Mouse (Mus musculus) heart, adult 2 months (tissue): ENCODE data around the gene Paxbp1. TPM values are rescaled to one million over a fixed set of nuclear protein-coding genes. Genes with fewer than 3 reads are reported as not detected.
A peak's percentile ranks its signal among the peaks of the same experiment; 100 is the strongest.

Source experiments
- DNase-seq, 2 experiments: peaks; one replicate each; pipeline ENCODE4 v3.0.0; 2021
- H3K27ac ChIP-seq: fragments of 200-600 bp; 2 replicates; pipeline ENCODE4 v1.8.1; 2022
- H3K27me3 ChIP-seq: fragments of 200-500 bp; 2 replicates; pipeline ENCODE4 v1.6.1; 2012; ENCODE audit warnings: mild to moderate bottlenecking, low read length, inconsistent platforms, mixed read lengths; ENCODE audit not compliant: control insufficient read depth, insufficient read depth
- H3K36me3 ChIP-seq: fragments of 200-500 bp; 2 replicates; pipeline ENCODE4 v1.6.1; 2012; ENCODE audit warnings: low read length, inconsistent platforms; ENCODE audit not compliant: control insufficient read depth, insufficient read depth
- H3K4me1 ChIP-seq: fragments of 200-500 bp; 2 replicates; pipeline ENCODE4 v1.6.1; 2011; ENCODE audit warnings: low read length; ENCODE audit not compliant: control insufficient read depth, insufficient read depth
- H3K4me3 ChIP-seq: fragments of 200-600 bp; 2 replicates; pipeline ENCODE4 v1.8.1; 2022
- H3K79me2 ChIP-seq: fragments of 200-500 bp; replicated peaks from 2 replicates; pipeline ENCODE4 v1.6.1; 2012; ENCODE audit warnings: mild to moderate bottlenecking, inconsistent platforms, low read length, moderate library complexity, mixed read lengths; ENCODE audit not compliant: control insufficient read depth, insufficient read depth
- H3K9ac ChIP-seq: fragments of 200-500 bp; 2 replicates; pipeline ENCODE4 v1.6.1; 2012; ENCODE audit warnings: low read depth, mild to moderate bottlenecking, control low read depth, inconsistent platforms, low read length, mixed read lengths
- CTCF ChIP-seq: fragments of 200-600 bp; IDR thresholded peaks from 2 replicates; pipeline ENCODE4 v1.8.1; 2022; ENCODE audit warnings: antibody characterized with exemption, mild to moderate bottlenecking, moderate library complexity
- EP300 ChIP-seq: fragments of 200-500 bp; IDR thresholded peaks from 2 replicates; pipeline ENCODE4 v1.6.1; 2011; ENCODE audit warnings: low read depth, low read length, control low read depth; ENCODE audit not compliant: insufficient read depth
- POLR2A ChIP-seq: fragments of 200-500 bp; IDR thresholded peaks from 2 replicates; pipeline ENCODE4 v1.6.1; 2011; ENCODE audit warnings: mild to moderate bottlenecking, low read depth, low read length, control low read depth; ENCODE audit not compliant: insufficient read depth
- WGBS: fragments of 180-500 bp; shearing (Covaris S2); methylation state at CpG from one replicate; pipeline ENCODE4 v1.1.7; 2018; 5-methylcytosine and 5-hydroxymethylcytosine counted together
- intact Hi-C: fragments of 180-260 bp; cut with DNase I; formaldehyde crosslinking; loops from one replicate; pipeline ENCODE4 v1.15.1; 2025
- long read RNA-seq: library from polyadenylated mRNA; stranded (forward); transcript quantifications from one replicate; pipeline ENCODE4 v2.0.0, GENCODE M21; 2021
- polyA plus RNA-seq: library from polyadenylated mRNA; depleted of rRNA; stranded (reverse); fragments of >200 nt; gene quantifications from 2 replicates; pipeline ENCODE4 v1.2.3, GENCODE M21; 2012; rRNA removed
- total RNA-seq, 2 experiments: library from RNA; stranded (reverse); gene quantifications; 2 replicates each; pipeline ENCODE4 v1.2.3; 2021

Gene Paxbp1
- 10 to 100 TPM; 11.6 to 12.0 TPM for total RNA-seq
- 10.2 and 27.2 TPM in 2 replicates for polyA plus RNA-seq
- long read RNA-seq, transcript Paxbp1-202 (18 exons, 3,973 nt) = major isoform, 8 of 14 reads
- long read RNA-seq, partial matches to known transcripts = 2 of 14 reads
- long read RNA-seq, other reads (novel, unspliced or antisense) = 3 of 14 reads

- peaks cover 4% of the 10 kb centered on the region; the same call in 1 of the 2 replicates for H3K36me3 ChIP-seq
- intact Hi-C loops = no loop called here
Observed at GRCm38 (mm10) chr16:91044270-91045182, at the start of gene Paxbp1. Gene Paxbp1, minus strand, starts transcription at chr16:91044543.

GRCm38 (mm10) chr16:91086642-91087306 lies 42.4 kb upstream of the Paxbp1 start:
- H3K27ac ChIP-seq = no peak overlapping the region
- DNase-seq = no peak

More at GRCm38 (mm10) chr16:91044270-91045182, at the start of gene Paxbp1:
- Histone ChIP-seq H3K4me3 (peak within 1 kb of the TSS; percentile 94), H3K79me2 (peaks cover 2% of the 10 kb centered on the region), H3K9ac (peak within 1 kb of the TSS; percentile 94), H3K4me1 (peaks cover 3% of the 10 kb centered on the region), H3K27ac (peak within 1 kb of the TSS; percentile 92), H3K27me3 (no peaks in the 10 kb centered on the region)
- peak; percentile 94 for TF ChIP-seq POLR2A
- TF ChIP-seq CTCF = peak; percentile 99
- TF ChIP-seq EP300 = peak; percentile 89
- WGBS = 1% methylated on average over 70 of the region's 70 CpGs
- peak; percentile 99 for DNase-seq

GRCm38 (mm10) chr16:91085239-91085825 lies 41.0 kb upstream of the Paxbp1 start:
- H3K36me3 ChIP-seq = no peaks in the 10 kb centered on the region
- TF ChIP-seq CTCF (no peak), EP300 (no peak), POLR2A (no peak)
- 50% methylated on average over 17 of the region's 17 CpGs for WGBS
- no peaks in the 10 kb centered on the region for H3K27me3 ChIP-seq
- no peak overlapping the region for H3K27ac ChIP-seq
- H3K79me2 ChIP-seq = no peaks in the 10 kb centered on the region
- no peak overlapping the region for H3K4me3 ChIP-seq
- intact Hi-C loops = no loop called here
- H3K4me1 ChIP-seq = no peaks in the 10 kb centered on the region
- no peak for DNase-seq
- H3K9ac ChIP-seq = no peak overlapping the region

More at GRCm38 (mm10) chr16:91086642-91087306, 42.4 kb upstream of the Paxbp1 start:
- intact Hi-C loops = no loop called here
- Histone ChIP-seq H3K36me3 (no peaks in the 10 kb centered on the region), H3K4me1 (no peaks in the 10 kb centered on the region), H3K9ac (no peak overlapping the region), H3K27me3 (no peaks in the 10 kb centered on the region; the same call in 1 of the 2 replicates), H3K4me3 (no peak overlapping the region), H3K79me2 (no peaks in the 10 kb centered on the region)
- 50% methylated on average over 4 of the region's 4 CpGs for WGBS
- TF ChIP-seq CTCF (no peak), EP300 (no peak), POLR2A (no peak)

- peak; percentile 34 to 53 for DNase-seq
- Histone ChIP-seq H3K4me1 (no peaks in the 10 kb centered on the region), H3K27ac (no peak overlapping the region), H3K79me2 (no peaks in the 10 kb centered on the region), H3K36me3 (no peaks in the 10 kb centered on the region), H3K9ac (no peak overlapping the region), H3K27me3 (no peaks in the 10 kb centered on the region), H3K4me3 (no peak overlapping the region)
- WGBS = 62% methylated on average over 21 of the region's 21 CpGs
- intact Hi-C loops = loop anchor here (5.0 kb wide), 1 partner anchor 83 kb away; no protein-coding TSS in a partner anchor
- no peak for TF ChIP-seq CTCF
Observed at GRCm38 (mm10) chr16:91084307-91085238, 40.2 kb upstream of the Paxbp1 start.

GRCm38 (mm10) chr16:91083002-91083646 lies 38.8 kb upstream of the Paxbp1 start:
- no peaks in the 10 kb centered on the region for H3K27me3 ChIP-seq
- no peaks in the 10 kb centered on the region for H3K36me3 ChIP-seq
- 62% methylated on average over 4 of the region's 4 CpGs for WGBS
- H3K27ac ChIP-seq = no peak overlapping the region
- intact Hi-C loops = loop anchor here (5.0 kb wide), 1 partner anchor 84 kb away; no protein-coding TSS in a partner anchor
- no peak for TF ChIP-seq CTCF
- TF ChIP-seq EP300 = no peak
- no peak for TF ChIP-seq POLR2A
- no peaks in the 10 kb centered on the region for H3K79me2 ChIP-seq
- H3K4me3 ChIP-seq = no peak overlapping the region
- no peaks in the 10 kb centered on the region for H3K4me1 ChIP-seq
- no peak overlapping the region for H3K9ac ChIP-seq
- no peak for DNase-seq
